Mouse (Mus musculus): Measurements from ENCODE around the gene Smim27. TPM values are rescaled to one million over a fixed set of nuclear protein-coding genes. Genes with fewer than 3 reads are reported as not detected.

The Smim27 gene
- polyA plus RNA-seq, 1 experiment from 2014 or later = 13.0 TPM

DNA sequence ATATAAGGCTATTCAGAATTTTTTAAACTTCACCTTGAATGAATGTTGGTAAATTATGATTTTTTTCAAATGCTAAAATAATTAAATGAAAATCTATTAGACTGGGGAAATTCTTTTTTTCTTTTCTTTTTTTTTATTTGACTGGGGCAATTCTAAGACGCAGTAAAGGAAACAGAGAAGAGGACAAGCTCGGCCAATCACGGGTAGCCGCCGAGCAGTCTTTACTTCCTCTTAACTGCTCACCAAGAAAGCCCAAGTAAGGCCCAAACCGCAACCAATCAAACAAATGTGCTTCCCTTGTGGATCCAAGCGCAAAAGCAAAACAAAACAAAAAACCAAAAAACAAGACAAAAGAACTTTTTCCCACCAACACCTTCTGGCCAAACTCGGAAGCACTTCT, 25.3 kb upstream of the Smim27 start:
- Histone ChIP-seq H3K9ac (replicated peaks; ENCODE audit: low read depth, low read length) (no peak overlapping the region), H3K27me3 (ENCODE audit: control insufficient read depth, insufficient read depth, low read length) (no peaks in the 10 kb centered on the region), H3K4me3 (ENCODE audit: low read depth, low read length) (no peak overlapping the region), H3K4me1 (ENCODE audit: control insufficient read depth, insufficient read depth, low read length) (peaks cover 2% of the 10 kb centered on the region; the same call in 1 of the 2 replicates), H3K4me2 (ENCODE audit: low read depth, low read length) (no peak overlapping the region), H3K9me3 (ENCODE audit: control insufficient read depth, low read length) (no peaks in the 10 kb centered on the region), H3K27ac (ENCODE audit: low read depth, low read length) (no peak overlapping the region), H3K36me3 (ENCODE audit: control insufficient read depth, insufficient read depth, low read length) (no peaks in the 10 kb centered on the region)
- WGBS = 85% methylated on average over 8 of the region's 8 CpGs
- ATAC-seq (ENCODE audit: low read depth) = no peak

DNA sequence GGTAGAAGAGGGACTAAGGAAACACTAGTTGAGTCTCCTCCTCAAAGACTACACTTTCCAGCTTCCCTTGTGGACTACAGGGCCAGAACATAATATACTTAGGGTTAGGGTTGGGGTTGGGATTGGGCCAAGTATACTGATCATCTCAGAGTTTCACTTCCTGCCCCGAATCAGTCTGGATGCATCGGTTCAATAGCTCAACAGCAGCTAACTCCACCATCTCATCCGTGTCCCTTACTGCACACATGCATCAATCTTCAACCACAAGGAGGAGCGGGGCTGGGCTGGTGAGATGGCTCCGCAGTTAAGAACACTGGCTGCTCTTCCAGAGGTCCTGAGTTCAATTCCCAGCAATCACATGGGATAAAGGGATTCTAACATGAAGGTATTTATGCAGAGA, 18.4 kb upstream of the Smim27 start:
- H3K27ac ChIP-seq (ENCODE audit: low read depth, low read length) = no peak overlapping the region
- no peak overlapping the region for H3K4me3 ChIP-seq (ENCODE audit: low read depth, low read length)
- no peak for ATAC-seq (ENCODE audit: low read depth)
- no peaks in the 10 kb centered on the region for H3K9me3 ChIP-seq (ENCODE audit: control insufficient read depth, low read length)
- no peaks in the 10 kb centered on the region for H3K36me3 ChIP-seq (ENCODE audit: control insufficient read depth, insufficient read depth, low read length)
- H3K4me2 ChIP-seq (ENCODE audit: low read depth, low read length) = no peak overlapping the region
- H3K9ac ChIP-seq (replicated peaks; ENCODE audit: low read depth, low read length) = no peak overlapping the region
- H3K27me3 ChIP-seq (ENCODE audit: control insufficient read depth, insufficient read depth, low read length) = no peaks in the 10 kb centered on the region
- 95% methylated on average over 5 of the region's 5 CpGs for WGBS
- no peaks in the 10 kb centered on the region for H3K4me1 ChIP-seq (ENCODE audit: control insufficient read depth, insufficient read depth, low read length)

DNA sequence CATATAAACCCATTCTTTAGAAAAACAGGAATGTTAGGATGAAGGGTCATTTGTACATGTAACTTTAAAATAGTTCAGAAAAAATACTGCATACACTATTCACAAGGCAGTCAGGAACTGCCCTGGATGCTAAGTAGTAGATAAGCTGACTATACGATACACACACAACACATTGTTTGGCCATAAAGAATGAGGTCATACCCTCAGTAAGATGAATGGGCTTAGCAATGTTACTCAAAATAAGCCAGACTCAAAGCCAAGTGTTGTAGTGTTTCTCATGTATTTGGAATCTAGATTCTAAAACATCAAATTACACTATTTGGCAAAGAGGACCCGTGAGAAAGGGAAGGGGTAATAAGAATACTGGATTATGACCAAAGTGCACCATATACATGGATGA, 15.6 kb upstream of the Smim27 start:
- H3K27me3 ChIP-seq (ENCODE audit: control insufficient read depth, insufficient read depth, low read length) = no peaks in the 10 kb centered on the region
- H3K36me3 ChIP-seq (ENCODE audit: control insufficient read depth, insufficient read depth, low read length) = no peaks in the 10 kb centered on the region
- no peak overlapping the region for H3K4me2 ChIP-seq (ENCODE audit: low read depth, low read length)
- H3K9me3 ChIP-seq (ENCODE audit: control insufficient read depth, low read length) = no peaks in the 10 kb centered on the region
- no peak overlapping the region for H3K9ac ChIP-seq (replicated peaks; ENCODE audit: low read depth, low read length)
- H3K4me3 ChIP-seq (ENCODE audit: low read depth, low read length) = no peak overlapping the region
- 78% methylated on average over 2 of the region's 2 CpGs for WGBS
- ATAC-seq (ENCODE audit: low read depth) = no peak
- H3K27ac ChIP-seq (ENCODE audit: low read depth, low read length) = no peak overlapping the region
- H3K4me1 ChIP-seq (ENCODE audit: control insufficient read depth, insufficient read depth, low read length) = no peaks in the 10 kb centered on the region

DNA sequence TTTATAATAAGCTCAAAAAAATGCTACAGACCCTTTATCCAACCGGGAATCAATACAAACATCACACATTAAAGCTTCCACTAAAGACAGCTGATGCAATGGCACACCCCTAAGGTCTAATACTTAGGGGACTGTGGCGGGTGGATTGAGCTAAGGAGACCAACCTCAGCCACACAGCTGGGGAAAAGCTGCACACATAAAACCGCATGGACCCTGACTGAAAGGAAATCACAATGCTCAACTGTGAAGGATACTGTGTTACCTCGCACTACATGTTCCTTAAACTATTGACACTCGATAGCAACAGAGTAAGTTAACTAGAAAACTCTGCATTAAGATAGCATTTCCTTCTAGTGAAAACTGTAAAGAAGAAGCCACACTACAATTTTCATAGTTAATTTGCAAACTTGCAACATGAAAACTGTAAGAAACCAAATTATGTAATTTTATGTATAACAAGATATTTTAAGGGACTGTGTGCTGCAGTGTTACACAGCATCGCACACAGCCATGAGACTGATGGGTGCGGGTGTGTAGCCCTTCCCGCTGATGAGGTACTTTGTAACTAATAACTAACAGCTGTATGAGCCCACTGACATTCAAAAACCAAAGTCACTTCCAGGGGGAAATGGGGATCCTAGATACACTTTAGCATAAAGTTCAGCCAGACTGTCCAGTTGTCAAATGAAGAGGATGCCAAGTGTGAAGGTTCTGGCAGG, 14.8 kb upstream of the Smim27 start:
- ATAC-seq (ENCODE audit: low read depth) = no peak
- Histone ChIP-seq H3K4me1 (ENCODE audit: control insufficient read depth, insufficient read depth, low read length) (no peaks in the 10 kb centered on the region), H3K27ac (ENCODE audit: low read depth, low read length) (no peak overlapping the region), H3K36me3 (ENCODE audit: control insufficient read depth, insufficient read depth, low read length) (peaks cover 2% of the 10 kb centered on the region; the same call in 1 of the 2 replicates), H3K9ac (replicated peaks; ENCODE audit: low read depth, low read length) (no peak overlapping the region), H3K9me3 (ENCODE audit: control insufficient read depth, low read length) (no peaks in the 10 kb centered on the region), H3K4me2 (ENCODE audit: low read depth, low read length) (no peak overlapping the region), H3K27me3 (ENCODE audit: control insufficient read depth, insufficient read depth, low read length) (no peaks in the 10 kb centered on the region), H3K4me3 (ENCODE audit: low read depth, low read length) (no peak overlapping the region)
- WGBS = 89% methylated on average over 8 of the region's 8 CpGs

DNA sequence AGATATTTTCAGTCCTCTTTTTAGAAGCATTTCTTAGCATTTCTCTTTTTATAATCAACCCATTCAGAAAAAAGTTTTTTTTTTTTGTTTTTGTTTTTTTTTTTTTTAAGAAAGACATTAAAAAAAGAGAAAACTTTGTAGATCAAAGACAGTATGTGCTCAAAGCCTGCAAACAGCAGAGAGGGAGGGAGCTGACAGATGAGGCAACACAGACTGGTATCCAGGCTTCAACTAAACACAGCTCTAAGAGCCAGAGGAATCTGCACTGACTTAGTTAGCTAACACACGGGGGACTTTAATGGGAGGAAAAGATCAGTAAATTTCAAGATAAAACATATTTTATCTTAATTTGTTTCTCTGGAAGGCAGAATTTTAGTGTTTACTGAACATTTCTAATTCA, 5.1 kb upstream of the Smim27 start:
- Histone ChIP-seq H3K27me3 (ENCODE audit: control insufficient read depth, insufficient read depth, low read length) (no peaks in the 10 kb centered on the region), H3K4me2 (ENCODE audit: low read depth, low read length) (no peak overlapping the region), H3K4me3 (ENCODE audit: low read depth, low read length) (no peak overlapping the region), H3K27ac (ENCODE audit: low read depth, low read length) (no peak overlapping the region), H3K9me3 (ENCODE audit: control insufficient read depth, low read length) (no peaks in the 10 kb centered on the region), H3K36me3 (ENCODE audit: control insufficient read depth, insufficient read depth, low read length) (peaks cover 30% of the 10 kb centered on the region), H3K9ac (replicated peaks; ENCODE audit: low read depth, low read length) (no peak overlapping the region), H3K4me1 (ENCODE audit: control insufficient read depth, insufficient read depth, low read length) (peaks cover 14% of the 10 kb centered on the region)
- WGBS = 84% methylated on average over 1 of the region's 1 CpGs
- ATAC-seq (ENCODE audit: low read depth) = no peak

DNA sequence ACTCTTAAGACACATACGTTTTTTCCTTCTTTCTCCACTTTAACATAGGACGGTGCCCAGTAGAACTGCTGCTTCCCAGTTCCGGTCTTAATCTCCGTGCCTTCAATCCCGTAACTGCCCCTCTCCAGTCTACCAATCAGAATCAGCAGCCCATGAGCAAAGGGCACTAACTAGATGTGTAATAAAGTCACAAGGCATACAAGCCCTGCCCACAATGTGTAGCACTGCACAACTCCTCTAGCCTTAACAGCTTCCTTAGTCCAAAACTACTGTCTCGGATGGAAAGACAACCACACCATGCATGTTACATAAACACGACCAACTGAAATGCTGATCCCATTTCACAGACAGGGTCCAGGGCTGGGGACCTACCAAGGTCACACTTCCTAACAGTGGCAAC, 1.7 kb upstream of the Smim27 start:
- H3K9me3 ChIP-seq (ENCODE audit: control insufficient read depth, low read length) = no peaks in the 10 kb centered on the region
- H3K36me3 ChIP-seq (ENCODE audit: control insufficient read depth, insufficient read depth, low read length) = peaks cover 2% of the 10 kb centered on the region; the same call in 1 of the 2 replicates
- H3K27me3 ChIP-seq (ENCODE audit: control insufficient read depth, insufficient read depth, low read length) = no peaks in the 10 kb centered on the region
- H3K9ac ChIP-seq (replicated peaks; ENCODE audit: low read depth, low read length) = peak overlapping the region; percentile 82
- no peak for ATAC-seq (ENCODE audit: low read depth)
- whole genome bisulfite sequencing = 74% methylated on average over 7 of the region's 7 CpGs
- peak overlapping the region; percentile 66 for H3K4me3 ChIP-seq (ENCODE audit: low read depth, low read length)
- peaks cover 14% of the 10 kb centered on the region for H3K4me1 ChIP-seq (ENCODE audit: control insufficient read depth, insufficient read depth, low read length)
- peak overlapping the region; percentile 81 for H3K4me2 ChIP-seq (ENCODE audit: low read depth, low read length)
- H3K27ac ChIP-seq (ENCODE audit: low read depth, low read length) = peak overlapping the region; percentile 79; the same call in 1 of the 2 replicates

DNA sequence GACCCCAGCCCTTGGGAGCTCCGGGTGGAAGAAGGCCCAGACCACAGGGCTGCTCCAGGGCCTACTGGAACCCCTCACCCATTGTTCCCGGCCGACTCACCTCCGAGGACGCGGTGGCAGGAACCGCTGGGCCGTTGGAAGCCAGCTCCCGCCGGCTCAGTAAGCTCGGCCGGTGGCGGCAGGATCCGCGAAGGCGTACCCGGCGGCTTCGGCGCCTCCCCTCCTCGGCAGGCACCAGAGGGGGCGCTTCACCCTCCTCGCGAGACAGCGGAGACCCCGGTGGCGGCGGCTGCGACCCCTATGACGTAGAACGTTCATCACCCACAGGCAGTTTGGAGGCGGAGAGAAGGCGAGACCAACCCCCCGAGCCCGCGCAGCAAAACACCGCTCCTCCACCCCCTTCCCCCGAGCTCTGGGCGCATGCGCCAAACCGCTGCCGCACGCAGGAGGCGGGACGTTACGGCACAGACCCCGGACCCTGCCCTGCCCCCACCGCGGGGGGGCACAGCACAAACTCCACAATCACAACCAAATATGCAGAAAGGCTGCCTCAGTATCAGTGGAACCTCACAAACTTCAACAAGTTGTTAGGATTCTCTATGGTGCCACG, 1.1 kb upstream of the Smim27 start:
- Histone ChIP-seq H3K36me3 (ENCODE audit: control insufficient read depth, insufficient read depth, low read length) (no peaks in the 10 kb centered on the region), H3K4me3 (ENCODE audit: low read depth, low read length) (peak overlapping the region; percentile 66), H3K27me3 (ENCODE audit: control insufficient read depth, insufficient read depth, low read length) (no peaks in the 10 kb centered on the region), H3K4me2 (ENCODE audit: low read depth, low read length) (peak overlapping the region; percentile 81), H3K27ac (ENCODE audit: low read depth, low read length) (peak overlapping the region; percentile 87), H3K9ac (replicated peaks; ENCODE audit: low read depth, low read length) (peak overlapping the region; percentile 82), H3K4me1 (ENCODE audit: control insufficient read depth, insufficient read depth, low read length) (peaks cover 14% of the 10 kb centered on the region), H3K9me3 (ENCODE audit: control insufficient read depth, low read length) (no peaks in the 10 kb centered on the region)
- under 1% methylated on average over 49 of the region's 50 CpGs for WGBS
- peak; percentile 80 for ATAC-seq (ENCODE audit: low read depth)

DNA sequence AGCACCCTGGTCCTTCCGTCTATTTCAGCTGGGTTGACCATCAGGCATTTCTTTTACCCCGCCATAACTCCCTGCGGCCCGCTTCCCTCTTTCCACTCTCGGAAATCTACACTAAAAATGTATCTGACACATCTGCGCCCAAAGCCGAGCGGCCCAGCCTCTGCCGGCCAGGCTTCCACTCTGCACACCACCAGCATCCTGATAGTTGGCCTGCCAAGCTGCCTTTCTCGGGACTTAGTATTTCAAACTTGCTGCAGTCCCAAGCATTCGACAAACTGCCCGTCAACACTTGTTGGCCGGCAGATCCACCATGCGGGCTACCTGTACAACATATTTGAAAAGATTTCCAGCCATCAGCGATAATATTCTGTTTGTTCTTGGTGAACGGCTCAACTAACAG, 544 bp upstream of the Smim27 start:
- Histone ChIP-seq H3K27me3 (ENCODE audit: control insufficient read depth, insufficient read depth, low read length) (no peaks in the 10 kb centered on the region), H3K4me1 (ENCODE audit: control insufficient read depth, insufficient read depth, low read length) (peaks cover 14% of the 10 kb centered on the region), H3K9ac (replicated peaks; ENCODE audit: low read depth, low read length) (peak overlapping the region; percentile 61), H3K4me3 (ENCODE audit: low read depth, low read length) (peak overlapping the region; percentile 66), H3K9me3 (ENCODE audit: control insufficient read depth, low read length) (no peaks in the 10 kb centered on the region), H3K36me3 (ENCODE audit: control insufficient read depth, insufficient read depth, low read length) (no peaks in the 10 kb centered on the region), H3K27ac (ENCODE audit: low read depth, low read length) (peak overlapping the region; percentile 87), H3K4me2 (ENCODE audit: low read depth, low read length) (peak overlapping the region; percentile 81)
- ATAC-seq (ENCODE audit: low read depth) = peak; percentile 7
- under 1% methylated on average over 16 of the region's 16 CpGs for WGBS

DNA sequence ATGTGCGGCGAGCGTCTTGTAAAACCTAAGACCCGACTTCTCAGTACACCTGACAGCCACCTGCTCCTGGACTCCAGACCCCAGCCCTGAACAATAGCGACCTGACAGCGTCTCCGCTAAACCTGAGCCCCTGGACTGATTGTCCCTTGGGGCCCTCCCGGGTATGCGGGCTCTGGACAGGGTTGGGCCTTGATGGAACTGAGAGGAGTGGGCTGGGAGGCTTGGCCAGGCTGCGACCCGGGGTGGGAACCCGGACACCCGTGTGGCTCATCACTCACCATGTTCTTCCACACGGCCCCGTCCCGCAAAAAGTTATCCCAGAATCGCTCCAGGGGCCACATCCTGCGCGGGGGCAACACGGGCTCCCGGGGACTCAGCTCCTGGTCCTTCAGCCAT, 9.5 kb downstream of the Smim27 start:
- WGBS = under 1% methylated on average over 21 of the region's 21 CpGs
- peak overlapping the region; percentile 52; the same call in 1 of the 2 replicates for H3K27ac ChIP-seq (ENCODE audit: low read depth, low read length)
- H3K9me3 ChIP-seq (ENCODE audit: control insufficient read depth, low read length) = no peaks in the 10 kb centered on the region
- peaks cover 4% of the 10 kb centered on the region; the same call in 1 of the 2 replicates for H3K36me3 ChIP-seq (ENCODE audit: control insufficient read depth, insufficient read depth, low read length)
- peak overlapping the region; percentile 96 for H3K4me2 ChIP-seq (ENCODE audit: low read depth, low read length)
- peaks cover 10% of the 10 kb centered on the region for H3K4me1 ChIP-seq (ENCODE audit: control insufficient read depth, insufficient read depth, low read length)
- H3K27me3 ChIP-seq (ENCODE audit: control insufficient read depth, insufficient read depth, low read length) = no peaks in the 10 kb centered on the region
- peak overlapping the region; percentile 61 for H3K9ac ChIP-seq (replicated peaks; ENCODE audit: low read depth, low read length)
- peak overlapping the region; percentile 72 for H3K4me3 ChIP-seq (ENCODE audit: low read depth, low read length)
- peak; percentile 84 for ATAC-seq (ENCODE audit: low read depth)
